Mouse (Mus musculus): ENCODE measurements around the gene Cd44. TPM values are rescaled to one million over a fixed set of nuclear protein-coding genes. Genes with fewer than 3 reads are reported as not detected.

Gene Cd44
- 2.2 and 2.5 TPM in 2 replicates for polyA plus RNA-seq (2016; fragmentation: Nextera tagmentation; extraction: Ambion mirVana)

DNA sequence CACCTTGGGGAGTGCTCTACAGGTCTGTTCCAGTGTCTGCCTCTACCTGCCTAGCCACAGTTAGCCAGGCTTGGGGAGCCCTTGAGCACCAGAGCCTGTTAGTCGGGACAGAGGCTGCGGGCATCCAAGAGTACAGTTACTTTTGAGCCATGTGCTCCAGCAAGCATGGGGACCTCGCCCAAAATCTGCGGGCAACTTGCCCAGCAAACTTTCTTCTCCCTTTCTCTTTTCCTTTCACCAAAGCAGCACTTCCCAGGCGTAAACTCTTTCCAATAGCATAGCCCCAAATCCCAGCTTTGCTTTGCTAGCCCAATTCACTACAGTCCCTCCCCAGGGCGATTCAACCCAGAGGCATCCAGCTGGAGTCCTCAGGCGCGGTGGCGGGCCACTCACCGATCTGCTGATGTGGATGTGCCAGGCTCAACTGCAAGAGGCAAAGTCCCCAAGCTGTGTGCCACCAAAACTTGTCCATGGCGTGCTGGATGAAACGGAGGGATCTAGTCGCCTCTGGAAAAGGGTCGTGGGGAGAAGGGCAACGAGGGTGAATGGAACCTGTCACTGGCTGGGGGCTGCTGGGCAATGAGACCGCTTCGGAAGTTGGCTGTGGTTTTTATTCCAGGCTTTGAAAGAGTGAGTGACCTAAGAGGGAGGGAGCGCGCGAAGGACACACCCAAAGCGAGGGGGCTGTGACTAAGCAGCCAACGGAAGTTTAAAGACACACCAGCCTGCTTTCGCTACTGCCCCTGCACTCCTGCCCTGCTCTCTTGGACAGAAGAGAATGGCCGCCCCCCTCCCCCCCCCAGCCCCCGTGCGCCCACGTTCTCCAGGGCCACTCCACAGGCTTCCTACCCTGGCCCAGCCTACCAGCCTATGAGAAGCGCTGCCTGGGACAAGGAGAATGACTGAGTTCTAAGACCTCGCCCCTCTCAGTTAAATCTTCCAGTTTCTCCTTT is at the start of gene Cd44:
TSS of gene Cd44 (minus strand) at position 791 of the 953 bp plus-strand sequence.
- Histone ChIP-seq H3K27me3 (replicated peaks; ENCODE audit: low read depth, poor library complexity, severe bottlenecking) (peaks cover 43% of the 10 kb centered on the region), H3K4me3 (peak within 1 kb of the TSS; percentile 62), H3K9me3 (no peaks in the 10 kb centered on the region), H3K36me3 (replicated peaks) (no peaks in the 10 kb centered on the region), H3K4me1 (peaks cover 14% of the 10 kb centered on the region), H3K27ac (replicated peaks) (peak within 1 kb of the TSS; percentile 72)
- WGBS = 1% methylated on average over 29 of the region's 29 CpGs
- peak; percentile 60 for DNase-seq (ENCODE audit: low spot score)

DNA sequence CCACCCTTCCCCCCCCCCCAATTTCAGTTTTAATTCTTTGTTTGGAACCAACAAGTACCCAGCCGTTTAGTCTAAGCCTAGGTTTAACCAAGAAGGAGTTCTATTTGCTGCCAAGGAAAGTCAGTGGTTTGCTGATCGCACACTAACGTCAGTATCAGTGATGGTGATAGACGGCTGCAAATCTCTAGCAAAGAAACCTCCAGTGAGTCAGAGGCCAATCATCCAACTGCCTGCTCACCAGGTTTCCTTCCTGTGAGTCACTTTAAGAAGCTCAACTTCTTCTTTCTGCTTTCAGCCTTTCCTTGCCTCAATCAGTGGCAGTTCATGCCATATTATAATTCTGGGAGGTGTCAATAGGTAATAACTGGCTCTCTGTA is 47.0 kb upstream of the Cd44 start:
- no peaks in the 10 kb centered on the region for H3K27me3 ChIP-seq (replicated peaks; ENCODE audit: low read depth, poor library complexity, severe bottlenecking)
- peaks cover 20% of the 10 kb centered on the region for H3K4me1 ChIP-seq
- DNase-seq (ENCODE audit: low spot score) = no peak
- H3K4me3 ChIP-seq = no peak overlapping the region
- H3K27ac ChIP-seq (replicated peaks) = no peak overlapping the region
- H3K36me3 ChIP-seq (replicated peaks) = no peaks in the 10 kb centered on the region
- WGBS = 90% methylated on average over 4 of the region's 4 CpGs
- H3K9me3 ChIP-seq = no peaks in the 10 kb centered on the region

DNA sequence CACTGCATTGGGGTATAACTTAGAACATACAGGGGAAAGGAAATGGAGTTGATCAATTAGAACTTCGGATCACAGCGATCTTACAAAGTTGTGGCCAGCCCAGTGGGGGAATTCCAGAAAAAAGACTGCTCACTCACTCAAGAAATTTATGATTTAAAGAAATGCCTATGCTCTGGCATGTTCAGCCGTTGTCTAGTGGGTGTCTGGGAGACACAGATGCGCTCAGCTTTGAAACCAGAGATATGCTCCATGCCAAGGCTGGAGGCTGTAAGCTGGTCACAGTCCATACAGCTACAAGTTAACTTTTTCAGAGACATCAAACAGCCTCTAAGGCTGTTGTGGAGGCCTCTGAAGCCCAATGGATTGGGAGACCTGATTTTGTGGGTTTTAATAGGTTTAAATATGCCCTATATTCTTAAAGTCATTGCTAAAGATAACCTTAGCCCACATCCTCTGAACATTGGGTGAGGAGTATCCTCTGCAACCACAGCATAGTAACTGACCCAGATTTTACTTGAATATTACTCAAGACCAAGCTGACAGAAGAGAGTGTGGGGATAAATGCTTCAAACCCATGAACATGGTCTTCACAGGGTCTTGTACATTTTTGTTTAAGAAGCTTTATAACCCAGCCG is 46.5 kb upstream of the Cd44 start:
- H3K9me3 ChIP-seq = no peaks in the 10 kb centered on the region
- no peak overlapping the region for H3K27ac ChIP-seq (replicated peaks)
- H3K4me1 ChIP-seq = peaks cover 22% of the 10 kb centered on the region
- DNase-seq (ENCODE audit: low spot score) = no peak
- WGBS = 95% methylated on average over 5 of the region's 5 CpGs
- H3K27me3 ChIP-seq (replicated peaks; ENCODE audit: low read depth, poor library complexity, severe bottlenecking) = no peaks in the 10 kb centered on the region
- no peaks in the 10 kb centered on the region for H3K36me3 ChIP-seq (replicated peaks)
- H3K4me3 ChIP-seq = no peak overlapping the region

DNA sequence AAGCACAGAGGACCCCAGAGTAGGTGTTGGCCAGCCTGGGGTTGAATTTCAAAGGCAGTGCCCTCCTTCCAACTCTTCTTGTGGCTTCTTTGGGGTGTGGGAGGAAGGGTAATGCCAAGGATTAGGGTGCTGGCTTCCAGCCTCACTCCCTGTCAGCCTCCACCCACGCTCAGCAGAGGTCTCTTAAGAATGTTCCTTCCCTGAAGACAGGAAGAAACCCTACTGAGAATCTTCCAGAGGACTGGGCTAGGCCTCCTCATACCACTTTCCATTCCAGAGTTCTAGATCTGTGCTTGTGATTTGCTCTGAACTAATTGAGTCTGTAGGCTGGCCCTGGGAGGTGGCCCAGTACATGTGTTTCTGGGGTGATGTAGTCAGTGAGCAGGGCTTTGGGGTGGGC is 43.6 kb upstream of the Cd44 start:
- Histone ChIP-seq H3K27me3 (replicated peaks; ENCODE audit: low read depth, poor library complexity, severe bottlenecking) (no peaks in the 10 kb centered on the region), H3K4me3 (no peak overlapping the region), H3K4me1 (peaks cover 44% of the 10 kb centered on the region), H3K27ac (replicated peaks) (peak overlapping the region; percentile 68), H3K9me3 (no peaks in the 10 kb centered on the region), H3K36me3 (replicated peaks) (no peaks in the 10 kb centered on the region)
- no peak for DNase-seq (ENCODE audit: low spot score)
- WGBS = 53% methylated on average over 1 of the region's 1 CpGs

DNA sequence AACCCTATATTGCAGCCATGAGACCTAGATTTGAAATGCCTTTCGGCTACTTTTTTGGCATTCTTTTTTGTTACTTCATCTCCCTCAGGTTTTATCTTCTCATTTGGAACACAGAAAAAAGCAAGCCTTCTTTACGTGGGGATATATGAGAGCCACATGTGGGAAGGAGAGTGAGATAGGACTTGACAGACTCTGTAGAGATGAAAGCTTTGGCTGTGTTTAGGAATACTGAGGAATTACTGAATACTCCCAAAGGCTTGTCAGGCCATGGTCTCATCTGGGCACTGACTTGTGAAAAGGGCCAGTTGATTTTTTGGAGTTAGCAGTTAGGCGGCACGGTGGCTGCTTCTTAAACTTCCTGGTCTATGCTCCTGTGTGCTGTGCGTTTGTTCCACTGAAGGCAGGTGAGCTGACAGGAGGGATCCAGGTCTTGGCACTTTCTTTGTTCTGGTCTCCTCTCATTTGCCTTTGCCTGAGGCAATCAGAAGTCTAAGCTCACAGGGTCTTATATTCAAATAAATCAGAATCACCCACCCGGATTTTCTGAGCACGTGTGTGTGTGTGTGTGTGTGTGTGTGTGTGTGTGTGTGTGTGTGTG is 43.0 kb upstream of the Cd44 start:
- Histone ChIP-seq H3K9me3 (no peaks in the 10 kb centered on the region), H3K4me1 (peaks cover 44% of the 10 kb centered on the region), H3K4me3 (no peak overlapping the region), H3K27me3 (replicated peaks; ENCODE audit: low read depth, poor library complexity, severe bottlenecking) (no peaks in the 10 kb centered on the region), H3K27ac (replicated peaks) (peak overlapping the region; percentile 68; the same call in 1 of the 2 replicates), H3K36me3 (replicated peaks) (no peaks in the 10 kb centered on the region)
- WGBS = 69% methylated on average over 7 of the region's 7 CpGs
- DNase-seq (ENCODE audit: low spot score) = peak; percentile 14

DNA sequence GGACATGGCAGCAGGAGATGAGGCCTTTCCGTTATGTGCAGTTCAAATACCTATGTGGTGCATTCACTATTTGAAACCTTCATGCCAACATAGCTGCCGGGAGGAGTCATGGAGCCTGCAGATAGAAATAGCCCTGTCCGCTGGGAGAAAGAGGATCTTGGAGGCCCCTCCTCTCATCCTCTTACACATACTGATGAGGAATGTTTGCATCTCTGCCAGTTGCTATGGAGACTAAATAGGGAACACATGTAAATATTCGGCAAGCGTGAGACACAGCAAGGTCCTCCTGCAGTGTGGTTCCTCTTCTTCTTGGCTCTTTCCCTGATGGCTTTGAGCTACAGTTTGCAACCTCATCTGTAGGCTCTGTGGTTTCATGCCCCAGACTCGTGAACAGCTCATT is 42.5 kb upstream of the Cd44 start:
- no peak overlapping the region for H3K4me3 ChIP-seq
- H3K36me3 ChIP-seq (replicated peaks) = no peaks in the 10 kb centered on the region
- no peaks in the 10 kb centered on the region for H3K27me3 ChIP-seq (replicated peaks; ENCODE audit: low read depth, poor library complexity, severe bottlenecking)
- H3K4me1 ChIP-seq = peaks cover 44% of the 10 kb centered on the region
- peak; percentile 49 for DNase-seq (ENCODE audit: low spot score)
- H3K9me3 ChIP-seq = no peaks in the 10 kb centered on the region
- WGBS = 38% methylated on average over 6 of the region's 6 CpGs
- H3K27ac ChIP-seq (replicated peaks) = peak overlapping the region; percentile 68; the same call in 1 of the 2 replicates

DNA sequence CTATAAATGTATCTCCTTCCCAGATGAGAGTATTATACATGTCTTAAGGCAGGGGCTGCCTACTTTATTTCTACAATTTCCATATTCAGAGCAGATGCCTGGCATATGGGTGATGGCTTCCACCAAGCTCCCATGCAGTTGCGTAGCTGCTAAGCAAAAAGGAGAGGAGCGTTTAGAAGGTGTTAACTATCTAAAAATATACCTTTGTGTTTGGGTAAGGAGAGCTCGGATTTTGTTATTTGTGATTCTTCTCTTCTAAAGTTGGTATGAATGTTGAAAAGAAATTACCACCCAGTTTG is 41.3 kb upstream of the Cd44 start:
- Histone ChIP-seq H3K4me3 (no peak overlapping the region), H3K36me3 (replicated peaks) (no peaks in the 10 kb centered on the region), H3K27ac (replicated peaks) (no peak overlapping the region), H3K4me1 (peaks cover 44% of the 10 kb centered on the region), H3K9me3 (no peaks in the 10 kb centered on the region), H3K27me3 (replicated peaks; ENCODE audit: low read depth, poor library complexity, severe bottlenecking) (no peaks in the 10 kb centered on the region)
- WGBS = 84% methylated on average over 3 of the region's 3 CpGs
- DNase-seq (ENCODE audit: low spot score) = no peak

DNA sequence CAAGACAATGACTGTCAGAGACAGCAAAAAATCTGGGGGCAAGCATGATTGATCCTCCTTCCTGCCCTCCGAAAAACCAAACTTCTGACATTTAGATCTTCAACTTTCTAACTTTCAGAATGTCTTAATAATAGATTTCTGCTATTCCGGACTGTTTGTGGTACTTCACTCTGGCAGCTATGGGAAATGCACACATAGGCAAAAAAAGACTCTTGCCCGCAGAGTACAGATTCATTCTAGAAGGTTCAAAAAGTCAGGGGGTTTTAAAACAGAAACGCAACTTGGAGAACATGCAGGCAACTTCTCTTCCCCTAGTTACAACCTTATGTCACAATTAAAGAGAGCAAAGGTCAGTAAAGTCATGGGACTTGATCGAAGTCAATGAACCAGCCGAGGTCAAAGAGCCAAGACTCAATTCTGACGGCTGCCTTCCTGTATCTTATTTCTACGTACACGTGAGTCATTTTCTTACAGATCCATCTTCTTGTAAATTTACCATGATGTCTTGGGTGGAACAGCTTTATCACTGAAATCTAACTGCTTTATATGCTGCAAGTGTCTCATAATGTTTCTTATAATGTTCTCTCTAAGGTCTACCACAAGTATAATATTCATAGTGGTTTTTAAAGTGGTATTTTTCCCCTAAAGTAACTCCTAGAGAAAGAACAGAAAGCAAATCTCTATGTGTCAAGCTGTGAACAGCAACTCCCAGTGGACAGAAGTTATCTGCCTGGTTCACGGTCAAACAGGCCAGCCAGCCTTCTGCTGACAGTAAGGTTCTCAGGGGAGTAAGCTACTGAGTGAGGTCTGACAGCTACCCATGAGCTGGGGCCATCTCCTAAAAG is 40.7 kb upstream of the Cd44 start:
- WGBS = 48% methylated on average over 10 of the region's 10 CpGs
- H3K36me3 ChIP-seq (replicated peaks) = no peaks in the 10 kb centered on the region
- H3K27me3 ChIP-seq (replicated peaks; ENCODE audit: low read depth, poor library complexity, severe bottlenecking) = no peaks in the 10 kb centered on the region
- H3K4me3 ChIP-seq = no peak overlapping the region
- H3K27ac ChIP-seq (replicated peaks) = no peak overlapping the region
- H3K9me3 ChIP-seq = no peaks in the 10 kb centered on the region
- DNase-seq (ENCODE audit: low spot score) = no peak
- peaks cover 44% of the 10 kb centered on the region for H3K4me1 ChIP-seq

DNA sequence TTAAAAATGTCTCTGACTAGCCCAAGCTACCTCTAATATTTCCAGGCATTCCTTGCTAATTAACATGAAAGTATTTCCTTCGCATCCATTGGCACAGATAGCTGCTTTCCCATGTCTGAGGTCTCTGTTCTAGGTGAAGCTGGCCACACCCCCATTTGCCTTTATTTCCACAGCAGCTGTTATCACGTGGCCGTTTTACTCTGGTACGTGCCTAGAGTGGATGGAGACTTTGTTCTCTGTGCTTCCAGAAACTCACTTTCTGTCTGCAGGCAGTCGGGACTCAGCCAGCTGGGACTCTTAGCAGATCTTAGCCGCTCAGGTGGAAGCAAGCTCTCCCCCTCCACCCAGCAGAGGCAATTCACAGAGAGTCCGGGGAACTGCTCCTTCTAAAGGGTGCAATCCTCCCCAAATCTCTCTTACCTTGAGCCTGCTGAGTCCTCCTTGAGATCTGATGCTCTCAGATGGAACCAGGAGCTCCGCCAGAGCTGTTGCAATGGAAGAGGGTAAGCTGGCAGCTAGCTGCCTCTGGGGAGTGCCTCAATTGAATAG is 39.4 kb upstream of the Cd44 start:
- H3K27me3 ChIP-seq (replicated peaks; ENCODE audit: low read depth, poor library complexity, severe bottlenecking) = no peaks in the 10 kb centered on the region
- H3K4me1 ChIP-seq = peaks cover 48% of the 10 kb centered on the region
- H3K4me3 ChIP-seq = no peak overlapping the region
- no peak overlapping the region for H3K27ac ChIP-seq (replicated peaks)
- no peak for DNase-seq (ENCODE audit: low spot score)
- no peaks in the 10 kb centered on the region for H3K36me3 ChIP-seq (replicated peaks)
- 73% methylated on average over 8 of the region's 8 CpGs for WGBS
- H3K9me3 ChIP-seq = no peaks in the 10 kb centered on the region

DNA sequence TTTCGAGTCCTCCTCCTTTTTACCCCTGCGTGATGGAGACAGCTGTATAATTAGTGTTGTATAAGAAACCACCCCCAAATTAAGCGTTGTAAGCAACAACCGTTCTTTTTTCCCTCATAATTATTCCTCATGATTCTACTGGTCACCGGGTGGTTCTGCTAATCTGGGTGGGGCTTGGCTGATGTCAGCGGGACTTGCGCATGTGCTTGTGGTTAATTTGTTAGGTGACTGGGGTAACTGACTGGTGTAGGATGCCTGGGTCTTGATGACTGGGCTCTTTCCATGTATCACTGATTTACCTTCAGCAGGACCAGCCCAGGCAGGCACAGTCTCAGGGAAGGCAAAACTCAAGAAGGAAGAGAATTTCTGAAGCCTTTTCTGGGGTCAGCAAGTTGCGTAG is 38.7 kb upstream of the Cd44 start:
- DNase-seq (ENCODE audit: low spot score) = no peak
- Histone ChIP-seq H3K27ac (replicated peaks) (no peak overlapping the region), H3K27me3 (replicated peaks; ENCODE audit: low read depth, poor library complexity, severe bottlenecking) (no peaks in the 10 kb centered on the region), H3K4me3 (no peak overlapping the region), H3K9me3 (no peaks in the 10 kb centered on the region), H3K36me3 (replicated peaks) (no peaks in the 10 kb centered on the region), H3K4me1 (peaks cover 45% of the 10 kb centered on the region)
- 90% methylated on average over 8 of the region's 8 CpGs for WGBS

DNA sequence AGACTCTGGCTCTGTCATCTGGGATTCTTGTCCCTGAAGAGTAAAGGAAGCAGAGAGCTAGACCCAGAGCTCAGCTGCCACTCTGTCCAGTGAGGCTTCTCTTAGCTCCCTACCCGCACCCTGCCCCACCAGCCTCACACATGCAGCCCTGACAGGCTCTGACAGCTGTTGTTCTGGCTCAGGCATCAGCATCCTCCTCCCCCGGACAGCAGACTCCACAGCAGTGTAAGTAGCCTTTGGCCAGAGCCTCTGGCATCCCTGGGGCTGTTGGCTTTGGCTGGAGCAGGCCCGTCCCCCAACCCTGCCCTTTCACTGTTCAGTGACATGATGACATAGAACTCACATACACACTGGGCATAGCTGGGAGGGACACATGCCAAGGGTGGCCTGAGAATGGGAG is 35.4 kb upstream of the Cd44 start:
- Histone ChIP-seq H3K27ac (replicated peaks) (0 out of 2 replicates have a peak overlapping the region, but pooled peaks have one; percentile 14), H3K9me3 (no peaks in the 10 kb centered on the region), H3K4me3 (no peak overlapping the region), H3K27me3 (replicated peaks; ENCODE audit: low read depth, poor library complexity, severe bottlenecking) (no peaks in the 10 kb centered on the region), H3K4me1 (peaks cover 16% of the 10 kb centered on the region), H3K36me3 (replicated peaks) (no peaks in the 10 kb centered on the region)
- DNase-seq (ENCODE audit: low spot score) = no peak
- 53% methylated on average over 3 of the region's 3 CpGs for WGBS

DNA sequence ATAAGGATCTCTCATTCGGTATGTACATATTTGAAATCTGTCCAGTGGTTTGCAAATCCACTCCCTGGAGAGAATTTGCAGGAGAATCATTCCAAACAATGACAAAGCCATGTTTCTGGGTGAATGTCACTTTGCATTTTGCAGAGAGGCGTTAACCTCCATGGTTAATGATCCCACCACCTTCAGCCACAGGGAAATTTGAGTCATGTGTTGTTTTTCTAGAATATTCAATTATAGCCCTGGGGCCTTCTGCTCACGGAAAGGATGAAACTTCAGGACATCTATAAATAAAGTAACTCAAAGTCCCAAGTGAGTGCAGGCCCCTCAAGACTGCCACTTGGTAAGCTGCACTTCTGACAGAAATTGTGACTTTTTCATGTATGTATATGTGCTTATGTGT is 33.4 kb upstream of the Cd44 start:
- no peak overlapping the region for H3K4me3 ChIP-seq
- H3K27me3 ChIP-seq (replicated peaks; ENCODE audit: low read depth, poor library complexity, severe bottlenecking) = no peaks in the 10 kb centered on the region
- 71% methylated on average over 3 of the region's 3 CpGs for WGBS
- H3K27ac ChIP-seq (replicated peaks) = no peak overlapping the region
- no peak for DNase-seq (ENCODE audit: low spot score)
- H3K36me3 ChIP-seq (replicated peaks) = no peaks in the 10 kb centered on the region
- peaks cover 4% of the 10 kb centered on the region; the same call in 1 of the 2 replicates for H3K4me1 ChIP-seq
- H3K9me3 ChIP-seq = no peaks in the 10 kb centered on the region

Data from embryonic facial prominence, embryonic 10.5 days (tissue).